Mouse (Mus musculus): Measurements from ENCODE around the gene B3gnt3. TPM values are rescaled to one million over a fixed set of nuclear protein-coding genes. Genes with fewer than 3 reads are reported as not detected.

The B3gnt3 gene
- polyA plus RNA-seq, 1 experiment from 2014 or later = 0.36 TPM

- no peaks in the 10 kb centered on the region for H3K9me3 ChIP-seq
- H3K27me3 ChIP-seq (replicated peaks) = peaks cover 100% of the 10 kb centered on the region
- H3K4me2 ChIP-seq = peak overlapping the region; percentile 86
- peak overlapping the region; percentile 46 for H3K4me3 ChIP-seq
- 2% methylated on average over 23 of the region's 23 CpGs for WGBS
- no peaks in the 10 kb centered on the region for H3K36me3 ChIP-seq (replicated peaks)
- H3K9ac ChIP-seq = peak overlapping the region; percentile 53
- H3K4me1 ChIP-seq = peaks cover 22% of the 10 kb centered on the region
- ATAC-seq (replicated peaks) = peak; percentile 71
- H3K27ac ChIP-seq = no peak overlapping the region
Observed at GRCm38 (mm10) chr8:71686143-71686734, 15.3 kb downstream of the B3gnt3 start.

GRCm38 (mm10) chr8:71685573-71685972 lies 16.0 kb downstream of the B3gnt3 start:
- H3K4me1 ChIP-seq = peaks cover 23% of the 10 kb centered on the region
- peak overlapping the region; percentile 53 for H3K9ac ChIP-seq
- H3K36me3 ChIP-seq (replicated peaks) = no peaks in the 10 kb centered on the region
- H3K9me3 ChIP-seq = no peaks in the 10 kb centered on the region
- H3K27ac ChIP-seq = peak overlapping the region; percentile 33; the same call in 1 of the 2 replicates
- peak overlapping the region; percentile 46 for H3K4me3 ChIP-seq
- peak; percentile 62 for ATAC-seq (replicated peaks)
- H3K27me3 ChIP-seq (replicated peaks) = peaks cover 100% of the 10 kb centered on the region
- H3K4me2 ChIP-seq = peak overlapping the region; percentile 86
- WGBS = 2% methylated on average over 29 of the region's 29 CpGs

GRCm38 (mm10) chr8:71684701-71685100 lies 16.9 kb downstream of the B3gnt3 start:
- Histone ChIP-seq H3K9ac (no peak overlapping the region), H3K4me1 (peaks cover 28% of the 10 kb centered on the region), H3K9me3 (no peaks in the 10 kb centered on the region), H3K4me2 (no peak overlapping the region), H3K4me3 (no peak overlapping the region), H3K27ac (no peak overlapping the region), H3K27me3 (replicated peaks) (peaks cover 100% of the 10 kb centered on the region), H3K36me3 (replicated peaks) (no peaks in the 10 kb centered on the region)
- 12% methylated on average over 10 of the region's 10 CpGs for WGBS
- ATAC-seq (replicated peaks) = no peak

GRCm38 (mm10) chr8:71682832-71683231 lies 18.8 kb downstream of the B3gnt3 start:
- H3K9ac ChIP-seq = no peak overlapping the region
- H3K4me3 ChIP-seq = no peak overlapping the region
- peaks cover 34% of the 10 kb centered on the region for H3K4me1 ChIP-seq
- ATAC-seq (replicated peaks) = no peak
- H3K27ac ChIP-seq = no peak overlapping the region
- no peaks in the 10 kb centered on the region for H3K9me3 ChIP-seq
- H3K27me3 ChIP-seq (replicated peaks) = peaks cover 100% of the 10 kb centered on the region
- no peak overlapping the region for H3K4me2 ChIP-seq
- WGBS = 49% methylated on average over 12 of the region's 12 CpGs
- H3K36me3 ChIP-seq (replicated peaks) = no peaks in the 10 kb centered on the region

GRCm38 (mm10) chr8:71681369-71681915 lies 20.1 kb downstream of the B3gnt3 start:
- no peaks in the 10 kb centered on the region for H3K9me3 ChIP-seq
- WGBS = 3% methylated on average over 18 of the region's 18 CpGs
- no peaks in the 10 kb centered on the region for H3K36me3 ChIP-seq (replicated peaks)
- peaks cover 92% of the 10 kb centered on the region for H3K27me3 ChIP-seq (replicated peaks)
- no peak for ATAC-seq (replicated peaks)
- H3K9ac ChIP-seq = no peak overlapping the region
- no peak overlapping the region for H3K4me2 ChIP-seq
- no peak overlapping the region for H3K4me3 ChIP-seq
- H3K4me1 ChIP-seq = peaks cover 32% of the 10 kb centered on the region
- no peak overlapping the region for H3K27ac ChIP-seq

- Histone ChIP-seq H3K9me3 (no peaks in the 10 kb centered on the region), H3K27ac (no peak overlapping the region), H3K4me3 (no peak overlapping the region), H3K27me3 (replicated peaks) (peaks cover 82% of the 10 kb centered on the region), H3K4me2 (peak overlapping the region; percentile 8; the same call in 1 of the 2 replicates), H3K4me1 (peaks cover 30% of the 10 kb centered on the region), H3K36me3 (replicated peaks) (no peaks in the 10 kb centered on the region), H3K9ac (no peak overlapping the region)
- no peak for ATAC-seq (replicated peaks)
- 6% methylated on average over 21 of the region's 21 CpGs for WGBS
Observed at GRCm38 (mm10) chr8:71680471-71680870, 21.1 kb downstream of the B3gnt3 start.

- peak overlapping the region; percentile 29 for H3K4me3 ChIP-seq
- H3K9me3 ChIP-seq = no peaks in the 10 kb centered on the region
- peak overlapping the region; percentile 13; the same call in 1 of the 2 replicates for H3K9ac ChIP-seq
- no peak for ATAC-seq (replicated peaks)
- peak overlapping the region; percentile 49 for H3K4me2 ChIP-seq
- H3K27ac ChIP-seq = no peak overlapping the region
- H3K27me3 ChIP-seq (replicated peaks) = peaks cover 74% of the 10 kb centered on the region
- no peaks in the 10 kb centered on the region for H3K36me3 ChIP-seq (replicated peaks)
- peaks cover 28% of the 10 kb centered on the region for H3K4me1 ChIP-seq
- 4% methylated on average over 46 of the region's 46 CpGs for WGBS
Observed at GRCm38 (mm10) chr8:71679550-71680168, 21.9 kb downstream of the B3gnt3 start.

GRCm38 (mm10) chr8:71679116-71679515 lies 22.5 kb downstream of the B3gnt3 start:
- WGBS = 15% methylated on average over 16 of the region's 16 CpGs
- no peak for ATAC-seq (replicated peaks)
- Histone ChIP-seq H3K4me2 (peak overlapping the region; percentile 49), H3K9me3 (no peaks in the 10 kb centered on the region), H3K4me3 (peak overlapping the region; percentile 29), H3K27ac (no peak overlapping the region), H3K4me1 (peaks cover 28% of the 10 kb centered on the region), H3K27me3 (replicated peaks) (peaks cover 69% of the 10 kb centered on the region), H3K9ac (no peak overlapping the region), H3K36me3 (replicated peaks) (no peaks in the 10 kb centered on the region)

- H3K4me2 ChIP-seq = no peak overlapping the region
- no peak overlapping the region for H3K4me3 ChIP-seq
- peaks cover 28% of the 10 kb centered on the region for H3K4me1 ChIP-seq
- peaks cover 60% of the 10 kb centered on the region for H3K27me3 ChIP-seq (replicated peaks)
- no peak overlapping the region for H3K27ac ChIP-seq
- no peaks in the 10 kb centered on the region for H3K9me3 ChIP-seq
- no peaks in the 10 kb centered on the region for H3K36me3 ChIP-seq (replicated peaks)
- 56% methylated on average over 4 of the region's 4 CpGs for WGBS
- no peak for ATAC-seq (replicated peaks)
- H3K9ac ChIP-seq = no peak overlapping the region
Observed at GRCm38 (mm10) chr8:71678216-71678615, 23.4 kb downstream of the B3gnt3 start.

- Histone ChIP-seq H3K36me3 (replicated peaks) (no peaks in the 10 kb centered on the region), H3K4me3 (no peak overlapping the region), H3K27me3 (replicated peaks) (peaks cover 53% of the 10 kb centered on the region), H3K4me2 (no peak overlapping the region), H3K27ac (no peak overlapping the region), H3K9me3 (no peaks in the 10 kb centered on the region), H3K9ac (no peak overlapping the region), H3K4me1 (peaks cover 28% of the 10 kb centered on the region)
- no peak for ATAC-seq (replicated peaks)
Observed at GRCm38 (mm10) chr8:71677555-71677954, 24.0 kb downstream of the B3gnt3 start.

GRCm38 (mm10) chr8:71676803-71677202 lies 24.8 kb downstream of the B3gnt3 start:
- 49% methylated on average over 9 of the region's 9 CpGs for WGBS
- Histone ChIP-seq H3K27ac (no peak overlapping the region), H3K4me1 (peaks cover 33% of the 10 kb centered on the region), H3K36me3 (replicated peaks) (no peaks in the 10 kb centered on the region), H3K27me3 (replicated peaks) (peaks cover 45% of the 10 kb centered on the region), H3K4me2 (peak overlapping the region; percentile 73), H3K9me3 (no peaks in the 10 kb centered on the region), H3K9ac (no peak overlapping the region), H3K4me3 (peak overlapping the region; percentile 60; the same call in 1 of the 2 replicates)
- no peak for ATAC-seq (replicated peaks)

- Histone ChIP-seq H3K4me3 (peak within 1 kb of the TSS; percentile 60), H3K27ac (peak within 1 kb of the TSS; percentile 68), H3K9ac (peak within 1 kb of the TSS; percentile 73), H3K4me2 (peak within 1 kb of the TSS; percentile 73), H3K4me1 (peaks cover 34% of the 10 kb centered on the region), H3K27me3 (replicated peaks) (peaks cover 39% of the 10 kb centered on the region), H3K9me3 (no peaks in the 10 kb centered on the region), H3K36me3 (replicated peaks) (no peaks in the 10 kb centered on the region)
- WGBS = 3% methylated on average over 40 of the region's 40 CpGs
- ATAC-seq (replicated peaks) = peak; percentile 57
Observed at GRCm38 (mm10) chr8:71676020-71676741, 25.4 kb downstream of the B3gnt3 start, which contains the start of gene Jak3. Gene Jak3, plus strand, starts transcription at chr8:71676296.
